Mouse (Mus musculus): ENCODE measurements at regions not wholly inside any gene's neighbourhood (a gene's known extent, or its start where the extent isn't known, plus 50 kb on each side); places are given as distances from the start of the nearest gene placed in this dataset.

GRCm38 (mm10) chr9:63045531-63045930 is 57.8 kb upstream of the Pias1 start:
- no peak for DNase-seq (ENCODE audit: low read depth in 2 of 2, low spot score in 2 of 2)

GRCm38 (mm10) chr9:63043304-63043703 is 55.6 kb upstream of the Pias1 start:
- DNase-seq (ENCODE audit: low read depth in 2 of 2, low spot score in 2 of 2): no peak

- DNase-seq (ENCODE audit: low read depth in 2 of 2, low spot score in 2 of 2): no peak
Observed at GRCm38 (mm10) chr9:63038031-63038430, 50.3 kb upstream of the Pias1 start.

Measured in CD8-positive naive resting alpha-beta T cell, adult 2 months (primary cell).